Mouse (Mus musculus): ENCODE data around the gene Bicra. TPM values are rescaled to one million over a fixed set of nuclear protein-coding genes. Genes with fewer than 3 reads are reported as not detected.

Gene Bicra
- total and polyA plus RNA-seq, 2 experiments from 2014 or later: 5.0 to 5.8 TPM

GRCm38 (mm10) chr7:16004177-16004856 lies 43.4 kb downstream of the Bicra start:
- DNase-seq: no peak

GRCm38 (mm10) chr7:16003032-16003431 lies 44.7 kb downstream of the Bicra start:
- H3K4me2 ChIP-seq (ENCODE audit: low read depth): no peak overlapping the region
- WGBS: 73% methylated on average over 4 of the region's 4 CpGs

More at GRCm38 (mm10) chr7:16004177-16004856, 43.4 kb downstream of the Bicra start:
- Histone ChIP-seq H3K4me2 (ENCODE audit: low read depth) (no peak overlapping the region), H3K27ac (ENCODE audit: low read depth, low read length) (no peak overlapping the region), H3K4me1 (ENCODE audit: insufficient read depth) (no peaks in the 10 kb centered on the region), H3K9me3 (ENCODE audit: low read length) (no peaks in the 10 kb centered on the region), H3K9ac (no peak overlapping the region), H3K27me3 (ENCODE audit: insufficient read depth, low read length) (no peaks in the 10 kb centered on the region), H3K4me3 (ENCODE audit: low read depth, low read length) (no peak overlapping the region), H3K36me3 (ENCODE audit: insufficient read depth) (no peaks in the 10 kb centered on the region; the same call in 1 of the 2 replicates)
- WGBS: 45% methylated on average over 12 of the region's 12 CpGs
- TF ChIP-seq CTCF (IDR thresholded peaks at IDR 0.05; ENCODE audit: low read depth): no peak
- no peak for ATAC-seq

GRCm38 (mm10) chr7:16002171-16002570 lies 45.5 kb downstream of the Bicra start:
- no peaks in the 10 kb centered on the region for H3K9me3 ChIP-seq (ENCODE audit: low read length)
- no peak overlapping the region for H3K4me3 ChIP-seq (ENCODE audit: low read depth, low read length)
- H3K36me3 ChIP-seq (ENCODE audit: insufficient read depth): no peaks in the 10 kb centered on the region; the same call in 1 of the 2 replicates
- H3K4me1 ChIP-seq (ENCODE audit: insufficient read depth): no peaks in the 10 kb centered on the region
- ATAC-seq (peak; percentile 56), DNase-seq (peak; percentile 62)
- 66% methylated on average over 5 of the region's 5 CpGs for WGBS
- H3K27me3 ChIP-seq (ENCODE audit: insufficient read depth, low read length): no peaks in the 10 kb centered on the region
- no peak overlapping the region for H3K9ac ChIP-seq
- H3K4me2 ChIP-seq (ENCODE audit: low read depth): no peak overlapping the region
- H3K27ac ChIP-seq (ENCODE audit: low read depth, low read length): no peak overlapping the region
- no peak for TF ChIP-seq CTCF (IDR thresholded peaks at IDR 0.05; ENCODE audit: low read depth)

More at GRCm38 (mm10) chr7:16003032-16003431, 44.7 kb downstream of the Bicra start:
- no peak for TF ChIP-seq CTCF (IDR thresholded peaks at IDR 0.05; ENCODE audit: low read depth)
- no peak overlapping the region for H3K27ac ChIP-seq (ENCODE audit: low read depth, low read length)
- no peak overlapping the region for H3K9ac ChIP-seq
- no peaks in the 10 kb centered on the region for H3K27me3 ChIP-seq (ENCODE audit: insufficient read depth, low read length)
- DNase-seq (no peak), ATAC-seq (no peak)
- H3K36me3 ChIP-seq (ENCODE audit: insufficient read depth): no peaks in the 10 kb centered on the region; the same call in 1 of the 2 replicates
- no peak overlapping the region for H3K4me3 ChIP-seq (ENCODE audit: low read depth, low read length)
- H3K4me1 ChIP-seq (ENCODE audit: insufficient read depth): no peaks in the 10 kb centered on the region
- no peaks in the 10 kb centered on the region for H3K9me3 ChIP-seq (ENCODE audit: low read length)

GRCm38 (mm10) chr7:16001691-16002090 lies 46.0 kb downstream of the Bicra start:
- Histone ChIP-seq H3K9me3 (ENCODE audit: low read length) (no peaks in the 10 kb centered on the region), H3K36me3 (ENCODE audit: insufficient read depth) (no peaks in the 10 kb centered on the region; the same call in 1 of the 2 replicates), H3K4me1 (ENCODE audit: insufficient read depth) (no peaks in the 10 kb centered on the region), H3K27me3 (ENCODE audit: insufficient read depth, low read length) (no peaks in the 10 kb centered on the region), H3K27ac (ENCODE audit: low read depth, low read length) (no peak overlapping the region), H3K4me2 (ENCODE audit: low read depth) (no peak overlapping the region), H3K9ac (no peak overlapping the region), H3K4me3 (ENCODE audit: low read depth, low read length) (no peak overlapping the region)
- WGBS: 90% methylated on average over 1 of the region's 1 CpGs
- ATAC-seq (no peak), DNase-seq (no peak)
- no peak for TF ChIP-seq CTCF (IDR thresholded peaks at IDR 0.05; ENCODE audit: low read depth)

GRCm38 (mm10) chr7:15993789-15994188 lies 53.9 kb downstream of the Bicra start:
- Histone ChIP-seq H3K9ac (no peak overlapping the region), H3K4me2 (ENCODE audit: low read depth) (no peak overlapping the region), H3K27me3 (ENCODE audit: insufficient read depth, low read length) (no peaks in the 10 kb centered on the region), H3K4me1 (ENCODE audit: insufficient read depth) (no peaks in the 10 kb centered on the region), H3K9me3 (ENCODE audit: low read length) (no peaks in the 10 kb centered on the region), H3K27ac (ENCODE audit: low read depth, low read length) (no peak overlapping the region), H3K4me3 (ENCODE audit: low read depth, low read length) (no peak overlapping the region), H3K36me3 (ENCODE audit: insufficient read depth) (peaks cover 42% of the 10 kb centered on the region)
- 93% methylated on average over 4 of the region's 4 CpGs for WGBS
- ATAC-seq (no peak), DNase-seq (no peak)
- TF ChIP-seq CTCF (IDR thresholded peaks at IDR 0.05; ENCODE audit: low read depth): no peak

GRCm38 (mm10) chr7:15993152-15993551 lies 54.6 kb downstream of the Bicra start:
- no peaks in the 10 kb centered on the region for H3K4me1 ChIP-seq (ENCODE audit: insufficient read depth)
- H3K9me3 ChIP-seq (ENCODE audit: low read length): no peaks in the 10 kb centered on the region
- H3K4me3 ChIP-seq (ENCODE audit: low read depth, low read length): no peak overlapping the region
- H3K27ac ChIP-seq (ENCODE audit: low read depth, low read length): no peak overlapping the region
- ATAC-seq (no peak), DNase-seq (no peak)
- H3K9ac ChIP-seq: no peak overlapping the region
- no peak overlapping the region for H3K4me2 ChIP-seq (ENCODE audit: low read depth)
- no peak for TF ChIP-seq CTCF (IDR thresholded peaks at IDR 0.05; ENCODE audit: low read depth)
- 94% methylated on average over 3 of the region's 3 CpGs for WGBS
- H3K27me3 ChIP-seq (ENCODE audit: insufficient read depth, low read length): no peaks in the 10 kb centered on the region
- peaks cover 48% of the 10 kb centered on the region for H3K36me3 ChIP-seq (ENCODE audit: insufficient read depth)

- H3K9ac ChIP-seq: no peak overlapping the region
- H3K4me3 ChIP-seq (ENCODE audit: low read depth, low read length): no peak overlapping the region
- WGBS: 91% methylated on average over 3 of the region's 3 CpGs
- DNase-seq (no peak), ATAC-seq (no peak)
- no peak for TF ChIP-seq CTCF (IDR thresholded peaks at IDR 0.05; ENCODE audit: low read depth)
- H3K27me3 ChIP-seq (ENCODE audit: insufficient read depth, low read length): no peaks in the 10 kb centered on the region
- peaks cover 62% of the 10 kb centered on the region for H3K36me3 ChIP-seq (ENCODE audit: insufficient read depth)
- H3K4me1 ChIP-seq (ENCODE audit: insufficient read depth): no peaks in the 10 kb centered on the region
- no peaks in the 10 kb centered on the region for H3K9me3 ChIP-seq (ENCODE audit: low read length)
- H3K27ac ChIP-seq (ENCODE audit: low read depth, low read length): no peak overlapping the region
- no peak overlapping the region for H3K4me2 ChIP-seq (ENCODE audit: low read depth)
Measured at GRCm38 (mm10) chr7:15991764-15992163, 56.0 kb downstream of the Bicra start.
